Mouse (Mus musculus): ENCODE data around the gene Hnrnpl. TPM values are rescaled to one million over a fixed set of nuclear protein-coding genes. Genes with fewer than 3 reads are reported as not detected.
A peak's percentile ranks its signal among the peaks of the same experiment; 100 is the strongest.

Hnrnpl gene
- polyA plus RNA-seq, 1 experiment from 2014 or later, result 254 TPM

GRCm38 (mm10) chr7:28789235-28789634 is 19.1 kb upstream of the Hnrnpl start:
- 38% methylated on average over 3 of the region's 3 CpGs for WGBS
- DNase-seq, result peak; percentile 21
- Histone ChIP-seq H3K27ac (ENCODE audit: low read depth) (no peak overlapping the region; the same call in 1 of the 2 replicates), H3K36me3 (ENCODE audit: insufficient read depth) (peaks cover 11% of the 10 kb centered on the region; the same call in 1 of the 2 replicates), H3K4me1 (ENCODE audit: insufficient read depth) (peaks cover 11% of the 10 kb centered on the region), H3K4me2 (no peak overlapping the region), H3K9ac (no peak overlapping the region), H3K27me3 (ENCODE audit: insufficient read depth, low read length) (no peaks in the 10 kb centered on the region), H3K9me3 (ENCODE audit: low read depth, low read length) (no peaks in the 10 kb centered on the region), H3K4me3 (ENCODE audit: low read depth, low read length) (no peak overlapping the region)
- no peak for ATAC-seq (ENCODE audit: insufficient read depth)
- no peak for TF ChIP-seq CTCF (IDR thresholded peaks at IDR 0.05; ENCODE audit: low read depth)

- DNase-seq (peak; percentile 56), ATAC-seq (ENCODE audit: insufficient read depth) (no peak)
- H3K4me2 ChIP-seq, result no peak overlapping the region
- H3K36me3 ChIP-seq (ENCODE audit: insufficient read depth), result peaks cover 10% of the 10 kb centered on the region; the same call in 1 of the 2 replicates
- no peaks in the 10 kb centered on the region for H3K9me3 ChIP-seq (ENCODE audit: low read depth, low read length)
- WGBS, result 48% methylated on average over 8 of the region's 8 CpGs
- H3K4me1 ChIP-seq (ENCODE audit: insufficient read depth), result peaks cover 11% of the 10 kb centered on the region
- H3K9ac ChIP-seq, result no peak overlapping the region
- TF ChIP-seq CTCF (IDR thresholded peaks at IDR 0.05; ENCODE audit: low read depth), result peak; percentile 58
- H3K27ac ChIP-seq (ENCODE audit: low read depth), result no peak overlapping the region
- H3K4me3 ChIP-seq (ENCODE audit: low read depth, low read length), result no peak overlapping the region
- no peaks in the 10 kb centered on the region for H3K27me3 ChIP-seq (ENCODE audit: insufficient read depth, low read length)
These were observed 18.1 kb upstream of the Hnrnpl start for GRCm38 (mm10) chr7:28790066-28790806.

GRCm38 (mm10) chr7:28791706-28792105 is 16.6 kb upstream of the Hnrnpl start:
- Histone ChIP-seq H3K4me1 (ENCODE audit: insufficient read depth) (peaks cover 11% of the 10 kb centered on the region), H3K9me3 (ENCODE audit: low read depth, low read length) (no peaks in the 10 kb centered on the region), H3K27ac (ENCODE audit: low read depth) (no peak overlapping the region), H3K9ac (no peak overlapping the region), H3K27me3 (ENCODE audit: insufficient read depth, low read length) (no peaks in the 10 kb centered on the region), H3K36me3 (ENCODE audit: insufficient read depth) (peaks cover 4% of the 10 kb centered on the region; the same call in 1 of the 2 replicates), H3K4me2 (no peak overlapping the region), H3K4me3 (ENCODE audit: low read depth, low read length) (no peak overlapping the region)
- no peak for ATAC-seq (ENCODE audit: insufficient read depth)
- TF ChIP-seq CTCF (IDR thresholded peaks at IDR 0.05; ENCODE audit: low read depth), result no peak
- DNase-seq, result no peak

GRCm38 (mm10) chr7:28792391-28793185 is 15.8 kb upstream of the Hnrnpl start:
- Histone ChIP-seq H3K4me3 (ENCODE audit: low read depth, low read length) (no peak overlapping the region), H3K9ac (no peak overlapping the region), H3K4me2 (no peak overlapping the region), H3K27me3 (ENCODE audit: insufficient read depth, low read length) (no peaks in the 10 kb centered on the region), H3K9me3 (ENCODE audit: low read depth, low read length) (no peaks in the 10 kb centered on the region), H3K36me3 (ENCODE audit: insufficient read depth) (peaks cover 3% of the 10 kb centered on the region; the same call in 1 of the 2 replicates), H3K4me1 (ENCODE audit: insufficient read depth) (peaks cover 11% of the 10 kb centered on the region), H3K27ac (ENCODE audit: low read depth) (no peak overlapping the region)
- 0 out of 2 replicates have a peak, but pooled peaks have one; percentile 8 for TF ChIP-seq CTCF (IDR thresholded peaks at IDR 0.05; ENCODE audit: low read depth)
- WGBS, result 61% methylated on average over 12 of the region's 14 CpGs
- no peak for ATAC-seq (ENCODE audit: insufficient read depth)
- no peak for DNase-seq

- Histone ChIP-seq H3K9me3 (ENCODE audit: low read depth, low read length) (no peaks in the 10 kb centered on the region), H3K4me3 (ENCODE audit: low read depth, low read length) (no peak overlapping the region), H3K27ac (ENCODE audit: low read depth) (no peak overlapping the region), H3K4me2 (no peak overlapping the region), H3K36me3 (ENCODE audit: insufficient read depth) (no peaks in the 10 kb centered on the region), H3K4me1 (ENCODE audit: insufficient read depth) (peaks cover 10% of the 10 kb centered on the region), H3K27me3 (ENCODE audit: insufficient read depth, low read length) (no peaks in the 10 kb centered on the region), H3K9ac (no peak overlapping the region)
- ATAC-seq (ENCODE audit: insufficient read depth), result no peak
- peak; percentile 56 for DNase-seq
- 28% methylated on average over 2 of the region's 2 CpGs for WGBS
- TF ChIP-seq CTCF (IDR thresholded peaks at IDR 0.05; ENCODE audit: low read depth), result peak; percentile 45
These were observed 14.5 kb upstream of the Hnrnpl start for GRCm38 (mm10) chr7:28793834-28794233.

- DNase-seq (no peak), ATAC-seq (ENCODE audit: insufficient read depth) (no peak)
- 80% methylated on average over 3 of the region's 3 CpGs for WGBS
- no peak for TF ChIP-seq CTCF (IDR thresholded peaks at IDR 0.05; ENCODE audit: low read depth)
- Histone ChIP-seq H3K27ac (ENCODE audit: low read depth) (no peak overlapping the region), H3K9ac (no peak overlapping the region), H3K4me1 (ENCODE audit: insufficient read depth) (peaks cover 6% of the 10 kb centered on the region; the same call in 1 of the 2 replicates), H3K9me3 (ENCODE audit: low read depth, low read length) (no peaks in the 10 kb centered on the region), H3K4me2 (no peak overlapping the region), H3K36me3 (ENCODE audit: insufficient read depth) (no peaks in the 10 kb centered on the region), H3K4me3 (ENCODE audit: low read depth, low read length) (no peak overlapping the region), H3K27me3 (ENCODE audit: insufficient read depth, low read length) (no peaks in the 10 kb centered on the region)
These were observed 13.8 kb upstream of the Hnrnpl start for GRCm38 (mm10) chr7:28794496-28794895.

GRCm38 (mm10) chr7:28795832-28796231 is 12.5 kb upstream of the Hnrnpl start:
- DNase-seq (no peak), ATAC-seq (ENCODE audit: insufficient read depth) (no peak)
- Histone ChIP-seq H3K36me3 (ENCODE audit: insufficient read depth) (no peaks in the 10 kb centered on the region), H3K4me3 (ENCODE audit: low read depth, low read length) (no peak overlapping the region), H3K27me3 (ENCODE audit: insufficient read depth, low read length) (no peaks in the 10 kb centered on the region), H3K27ac (ENCODE audit: low read depth) (peak overlapping the region; percentile 66; the same call in 1 of the 2 replicates), H3K9me3 (ENCODE audit: low read depth, low read length) (no peaks in the 10 kb centered on the region), H3K9ac (0 out of 2 replicates have a peak overlapping the region, but pooled peaks have one; percentile 17), H3K4me2 (peak overlapping the region; percentile 58), H3K4me1 (ENCODE audit: insufficient read depth) (peaks cover 3% of the 10 kb centered on the region; the same call in 1 of the 2 replicates)
- TF ChIP-seq CTCF (IDR thresholded peaks at IDR 0.05; ENCODE audit: low read depth), result no peak
- WGBS, result 68% methylated on average over 15 of the region's 15 CpGs
